Mouse (Mus musculus) heart, embryonic 13.5 days (tissue): ENCODE data around the gene Arhgef12. TPM values are rescaled to one million over a fixed set of nuclear protein-coding genes. Genes with fewer than 3 reads are reported as not detected.

Experiments used
- ATAC-seq: fragments of 200-750 bp; cut with Nextera tagmentation; 2 replicates; pipeline ENCODE4 v1.8.0; 2017; ENCODE audit warnings: moderate TSS enrichment; ENCODE audit not compliant: insufficient number of reproducible peaks, low FRiP score, low TSS enrichment; ENCODE audit errors: extremely low read depth
- H3K27ac ChIP-seq: fragments of 300-500 bp; sonication (generic); replicated peaks from 2 replicates; pipeline ENCODE4 v1.5.1; 2015; ENCODE audit warnings: moderate library complexity, mild to moderate bottlenecking, inconsistent platforms
- H3K27me3 ChIP-seq: fragments of 300-500 bp; sonication (generic); replicated peaks from 2 replicates; pipeline ENCODE4 v1.6.1; 2015; ENCODE audit warnings: mild to moderate bottlenecking, inconsistent platforms
- H3K36me3 ChIP-seq: fragments of 300-500 bp; sonication (generic); 2 replicates; pipeline ENCODE4 v1.6.1; 2015; ENCODE audit warnings: mild to moderate bottlenecking, inconsistent platforms
- H3K4me1 ChIP-seq: fragments of 300-500 bp; sonication (generic); 2 replicates; pipeline ENCODE4 v1.6.1; 2015; ENCODE audit warnings: inconsistent platforms
- H3K4me2 ChIP-seq: fragments of 300-500 bp; sonication (generic); 2 replicates; pipeline ENCODE4 v1.6.1; 2015; ENCODE audit warnings: inconsistent platforms, mild to moderate bottlenecking, moderate library complexity
- H3K4me3 ChIP-seq: fragments of 300-500 bp; sonication (generic); 2 replicates; pipeline ENCODE4 v1.5.1; 2015; ENCODE audit warnings: moderate library complexity, mild to moderate bottlenecking, inconsistent platforms
- H3K9ac ChIP-seq: fragments of 300-500 bp; sonication (generic); 2 replicates; pipeline ENCODE4 v1.6.1; 2015; ENCODE audit warnings: inconsistent platforms, mild to moderate bottlenecking, moderate library complexity
- H3K9me3 ChIP-seq: fragments of 300-500 bp; sonication (generic); 2 replicates; pipeline ENCODE4 v1.6.1; 2016; ENCODE audit warnings: inconsistent platforms
- WGBS: fragments of 180-500 bp; shearing (Covaris S2); methylation state at CpG from one replicate; pipeline ENCODE4 v1.1.7; 2015; ENCODE audit warnings: mixed read lengths; 5-methylcytosine and 5-hydroxymethylcytosine counted together
- polyA plus RNA-seq: library from polyadenylated mRNA; unstranded; fragments of >200 nt; fragmentation: Nextera tagmentation; extraction: Ambion mirVana; gene quantifications from 2 replicates; pipeline ENCODE4 v1.2.1, GENCODE M21; 2015

The Arhgef12 gene
- 9.2 and 9.7 TPM in 2 replicates for polyA plus RNA-seq

- peak within 1 kb of the TSS; percentile 94 for H3K4me3 ChIP-seq
- no peak for ATAC-seq
- peaks cover 32% of the 10 kb centered on the region for H3K36me3 ChIP-seq
- peak within 1 kb of the TSS; percentile 98 for H3K9ac ChIP-seq
- no peaks in the 10 kb centered on the region for H3K9me3 ChIP-seq
- H3K27me3 ChIP-seq: no peaks in the 10 kb centered on the region
- H3K4me2 ChIP-seq: peak within 1 kb of the TSS; percentile 84
- 19% methylated on average over 10 of the region's 10 CpGs for WGBS
- H3K27ac ChIP-seq: peak within 1 kb of the TSS; percentile 98
- H3K4me1 ChIP-seq: peaks cover 39% of the 10 kb centered on the region
These were observed at the start of gene Arhgef12 for GRCm38 (mm10) chr9:43107187-43107517. Arhgef12 (minus strand) TSS chr9:43107239.

- Histone ChIP-seq H3K9me3 (no peaks in the 10 kb centered on the region), H3K27me3 (peaks cover 51% of the 10 kb centered on the region), H3K4me3 (no peak overlapping the region), H3K4me2 (no peak overlapping the region), H3K36me3 (no peaks in the 10 kb centered on the region), H3K4me1 (peaks cover 3% of the 10 kb centered on the region), H3K27ac (no peak overlapping the region), H3K9ac (no peak overlapping the region)
- ATAC-seq: no peak
- 54% methylated on average over 6 of the region's 6 CpGs for WGBS
These were observed 48.9 kb upstream of the Arhgef12 start for GRCm38 (mm10) chr9:43155960-43156359.

- H3K9ac ChIP-seq: no peak overlapping the region
- H3K27me3 ChIP-seq: peaks cover 57% of the 10 kb centered on the region
- H3K9me3 ChIP-seq: no peaks in the 10 kb centered on the region
- ATAC-seq: no peak
- H3K27ac ChIP-seq: no peak overlapping the region
- H3K36me3 ChIP-seq: no peaks in the 10 kb centered on the region
- no peak overlapping the region for H3K4me2 ChIP-seq
- no peak overlapping the region for H3K4me3 ChIP-seq
- 75% methylated on average over 6 of the region's 6 CpGs for WGBS
- peaks cover 18% of the 10 kb centered on the region for H3K4me1 ChIP-seq
These were observed 44.7 kb upstream of the Arhgef12 start for GRCm38 (mm10) chr9:43151779-43152178.

DNA sequence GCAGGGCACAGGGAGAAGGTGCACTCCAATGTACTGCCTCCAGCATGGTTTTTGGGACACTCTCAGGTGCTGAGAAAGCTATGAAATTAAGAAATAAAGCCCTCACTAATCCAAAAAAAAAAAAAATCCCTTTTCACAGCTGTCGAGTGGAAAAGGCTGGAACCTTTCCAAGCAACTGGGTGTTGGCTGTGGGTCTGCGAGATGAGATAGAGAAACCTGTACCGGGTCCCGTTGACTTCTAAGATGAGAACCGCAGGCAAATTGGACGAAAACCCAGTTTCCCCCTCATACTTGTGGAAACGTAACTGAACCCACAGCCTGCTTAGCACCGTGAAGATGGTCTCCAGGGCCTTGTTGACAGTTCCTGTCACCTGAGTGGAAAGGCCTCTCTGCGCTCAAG, 43.9 kb upstream of the Arhgef12 start:
- Histone ChIP-seq H3K4me3 (no peak overlapping the region), H3K4me1 (peaks cover 18% of the 10 kb centered on the region), H3K27ac (no peak overlapping the region), H3K9ac (no peak overlapping the region), H3K27me3 (peaks cover 54% of the 10 kb centered on the region), H3K9me3 (no peaks in the 10 kb centered on the region), H3K36me3 (no peaks in the 10 kb centered on the region), H3K4me2 (no peak overlapping the region)
- WGBS: 41% methylated on average over 9 of the region's 9 CpGs
- ATAC-seq: no peak

GRCm38 (mm10) chr9:43150075-43150474, 43.0 kb upstream of the Arhgef12 start:
- 14% methylated on average over 10 of the region's 10 CpGs for WGBS
- H3K4me2 ChIP-seq: peak overlapping the region; percentile 61
- no peaks in the 10 kb centered on the region for H3K36me3 ChIP-seq
- H3K27ac ChIP-seq: no peak overlapping the region
- 0 out of 2 replicates have a peak overlapping the region, but pooled peaks have one; percentile 5 for H3K9ac ChIP-seq
- H3K4me3 ChIP-seq: no peak overlapping the region; the same call in 1 of the 2 replicates
- peaks cover 18% of the 10 kb centered on the region for H3K4me1 ChIP-seq
- no peak; the same call in 1 of the 2 replicates for ATAC-seq
- no peaks in the 10 kb centered on the region for H3K9me3 ChIP-seq
- peaks cover 51% of the 10 kb centered on the region for H3K27me3 ChIP-seq

DNA sequence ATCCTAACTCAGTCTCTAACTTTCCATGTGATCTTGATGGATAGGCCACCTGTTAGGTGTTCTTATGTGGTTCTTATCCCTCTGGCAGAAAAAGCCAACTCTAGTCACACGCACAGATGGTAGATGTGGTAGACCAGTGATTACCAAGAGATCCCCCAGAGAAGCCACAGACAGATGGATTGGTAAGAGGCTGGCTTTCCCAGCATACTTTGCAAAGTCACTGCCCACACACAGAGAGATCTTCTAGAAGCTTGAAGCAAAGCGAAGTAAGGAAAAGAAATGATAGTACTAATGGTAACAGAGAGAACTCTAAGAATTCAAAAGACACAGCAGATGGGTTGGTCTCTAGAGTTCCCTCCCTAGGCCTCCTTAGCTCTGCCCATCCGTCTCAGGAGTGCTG, 42.5 kb upstream of the Arhgef12 start:
- no peak for ATAC-seq
- 70% methylated on average over 3 of the region's 3 CpGs for WGBS
- peaks cover 22% of the 10 kb centered on the region for H3K4me1 ChIP-seq

GRCm38 (mm10) chr9:43145196-43145595, 38.2 kb upstream of the Arhgef12 start:
- 76% methylated on average over 4 of the region's 4 CpGs for WGBS
- H3K4me1 ChIP-seq: peaks cover 18% of the 10 kb centered on the region
- H3K27ac ChIP-seq: no peak overlapping the region
- peaks cover 26% of the 10 kb centered on the region for H3K27me3 ChIP-seq
- H3K36me3 ChIP-seq: no peaks in the 10 kb centered on the region
- H3K4me2 ChIP-seq: no peak overlapping the region
- no peak overlapping the region for H3K4me3 ChIP-seq
- no peak overlapping the region for H3K9ac ChIP-seq
- no peak for ATAC-seq
- H3K9me3 ChIP-seq: no peaks in the 10 kb centered on the region

More for the DNA sequence above, 42.5 kb upstream of the Arhgef12 start:
- no peaks in the 10 kb centered on the region for H3K9me3 ChIP-seq
- H3K36me3 ChIP-seq: no peaks in the 10 kb centered on the region
- H3K27me3 ChIP-seq: peaks cover 49% of the 10 kb centered on the region
- H3K4me3 ChIP-seq: no peak overlapping the region
- no peak overlapping the region for H3K27ac ChIP-seq
- no peak overlapping the region for H3K4me2 ChIP-seq
- no peak overlapping the region for H3K9ac ChIP-seq

DNA sequence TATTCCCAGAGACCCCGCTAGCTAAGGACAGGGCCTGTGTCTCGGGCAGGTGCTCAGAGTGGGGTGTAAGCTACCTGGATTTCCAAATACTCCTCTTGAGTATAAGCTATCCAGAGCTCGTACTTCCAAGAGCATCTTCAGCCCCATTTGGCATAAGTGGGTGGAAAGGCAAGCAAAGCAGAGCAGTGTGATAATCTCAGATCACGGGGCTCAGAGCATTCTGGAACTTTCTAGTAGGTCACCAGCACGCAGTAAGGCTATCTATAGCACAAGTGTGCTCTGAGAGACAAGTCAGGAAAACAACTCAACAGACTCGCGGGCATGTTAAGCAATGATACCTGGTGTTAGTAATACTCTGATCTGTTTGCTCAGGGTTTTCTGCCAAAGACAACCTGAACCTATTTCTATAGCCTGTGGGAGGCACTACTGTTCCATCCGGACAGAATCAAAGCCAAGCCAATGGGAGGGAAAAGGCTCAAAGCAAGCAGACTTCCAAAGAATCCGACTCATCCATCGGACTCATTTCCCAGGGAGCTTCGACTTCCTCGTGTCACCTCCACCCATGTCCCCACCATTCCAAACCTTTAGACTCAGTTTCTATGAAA, 37.3 kb upstream of the Arhgef12 start:
- Histone ChIP-seq H3K9me3 (no peaks in the 10 kb centered on the region), H3K27me3 (peaks cover 28% of the 10 kb centered on the region), H3K4me3 (no peak overlapping the region), H3K4me2 (no peak overlapping the region), H3K9ac (no peak overlapping the region), H3K4me1 (peaks cover 11% of the 10 kb centered on the region), H3K27ac (no peak overlapping the region), H3K36me3 (no peaks in the 10 kb centered on the region)
- WGBS: 49% methylated on average over 12 of the region's 12 CpGs
- ATAC-seq: no peak

DNA sequence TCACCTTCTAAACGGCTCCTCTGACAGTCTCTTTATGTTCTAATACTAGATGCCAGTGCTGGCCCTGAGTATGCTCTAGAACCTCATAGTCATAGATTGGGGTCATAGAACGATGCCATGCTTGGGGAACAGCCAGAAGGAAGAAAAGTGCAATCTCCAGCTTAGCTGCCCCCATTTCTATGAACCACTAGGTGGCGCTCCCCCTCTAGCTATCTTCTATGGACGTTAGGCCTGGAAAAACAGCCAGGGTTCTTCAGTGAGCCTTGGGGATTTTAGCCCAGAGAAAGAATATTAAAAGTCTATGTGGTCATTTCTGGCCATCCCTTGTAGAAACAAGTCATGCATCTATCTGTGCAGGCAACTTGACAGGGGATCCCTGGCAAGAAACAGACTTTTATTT, 34.8 kb upstream of the Arhgef12 start:
- Histone ChIP-seq H3K4me2 (no peak overlapping the region), H3K9me3 (no peaks in the 10 kb centered on the region)
- ATAC-seq: no peak

GRCm38 (mm10) chr9:43133525-43133924, 26.5 kb upstream of the Arhgef12 start:
- WGBS: 69% methylated on average over 3 of the region's 3 CpGs
- Histone ChIP-seq H3K4me3 (no peak overlapping the region), H3K9me3 (no peaks in the 10 kb centered on the region), H3K27ac (no peak overlapping the region), H3K27me3 (0 out of 2 replicates have a peak, but pooled peaks cover 8% of the 10 kb centered on the region), H3K36me3 (no peaks in the 10 kb centered on the region), H3K4me2 (no peak overlapping the region), H3K4me1 (peaks cover 10% of the 10 kb centered on the region), H3K9ac (no peak overlapping the region)
- no peak for ATAC-seq

More for the DNA sequence above, 34.8 kb upstream of the Arhgef12 start:
- Histone ChIP-seq H3K9ac (no peak overlapping the region), H3K4me3 (no peak overlapping the region), H3K4me1 (peaks cover 11% of the 10 kb centered on the region), H3K27ac (no peak overlapping the region), H3K27me3 (peaks cover 30% of the 10 kb centered on the region), H3K36me3 (no peaks in the 10 kb centered on the region)
- WGBS: 3% methylated on average over 4 of the region's 4 CpGs

DNA sequence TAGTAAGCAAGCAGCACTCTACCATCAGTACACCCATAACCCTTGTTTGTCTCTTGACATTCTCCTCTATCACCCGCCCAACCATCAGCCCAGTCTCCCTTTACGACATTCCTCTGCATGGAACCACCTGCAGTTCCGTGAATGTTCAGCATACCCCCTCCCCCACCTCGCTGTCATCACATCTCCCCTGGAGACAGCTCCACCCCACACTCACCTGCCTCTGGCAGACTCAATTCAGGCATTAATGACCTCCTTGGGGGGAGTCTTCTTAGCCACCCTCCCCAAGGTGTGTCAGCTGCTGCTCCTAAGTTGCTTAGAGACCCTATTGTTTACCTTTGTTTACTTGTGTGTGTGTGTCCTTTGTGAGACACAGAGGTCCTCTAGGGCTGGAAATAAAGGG, 25.3 kb upstream of the Arhgef12 start:
- no peaks in the 10 kb centered on the region for H3K36me3 ChIP-seq
- H3K27me3 ChIP-seq: no peaks in the 10 kb centered on the region
- no peak overlapping the region for H3K9ac ChIP-seq
- no peak overlapping the region for H3K4me2 ChIP-seq
- WGBS: 25% methylated on average over 4 of the region's 4 CpGs
- H3K4me3 ChIP-seq: no peak overlapping the region
- peaks cover 10% of the 10 kb centered on the region for H3K4me1 ChIP-seq
- ATAC-seq: no peak
- no peak overlapping the region for H3K27ac ChIP-seq
- H3K9me3 ChIP-seq: no peaks in the 10 kb centered on the region

DNA sequence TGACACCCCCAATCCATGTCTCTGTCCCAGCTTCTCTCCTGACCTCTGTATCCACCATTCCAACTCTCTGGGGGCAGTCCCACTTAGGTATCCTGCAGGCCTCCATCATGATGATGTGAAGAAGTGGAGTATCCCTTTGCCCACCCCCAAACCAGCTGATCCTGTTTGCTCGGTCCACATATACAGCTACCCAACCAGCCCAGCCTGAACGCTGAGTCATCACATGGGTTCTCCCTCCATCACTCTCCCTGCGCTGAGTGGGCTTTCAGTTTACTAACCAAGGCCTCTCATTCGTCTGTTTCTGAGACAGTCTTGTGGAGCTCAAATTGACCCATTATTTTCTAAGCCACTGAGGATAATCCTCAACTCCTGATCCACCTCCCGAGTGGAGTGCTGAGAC, 24.9 kb upstream of the Arhgef12 start:
- no peak for ATAC-seq
- Histone ChIP-seq H3K27ac (no peak overlapping the region), H3K9ac (no peak overlapping the region), H3K4me2 (no peak overlapping the region), H3K36me3 (no peaks in the 10 kb centered on the region), H3K4me3 (no peak overlapping the region), H3K9me3 (no peaks in the 10 kb centered on the region), H3K27me3 (no peaks in the 10 kb centered on the region), H3K4me1 (peaks cover 10% of the 10 kb centered on the region)
- 68% methylated on average over 5 of the region's 5 CpGs for WGBS
